Mouse (Mus musculus): ENCODE measurements around the gene Eif5b. TPM values are rescaled to one million over a fixed set of nuclear protein-coding genes. Genes with fewer than 3 reads are reported as not detected.
A peak's percentile ranks its signal among the peaks of the same experiment; 100 is the strongest.

Gene Eif5b
- polyA plus RNA-seq, 1 experiment from 2014 or later = 16.0 TPM

DNA sequence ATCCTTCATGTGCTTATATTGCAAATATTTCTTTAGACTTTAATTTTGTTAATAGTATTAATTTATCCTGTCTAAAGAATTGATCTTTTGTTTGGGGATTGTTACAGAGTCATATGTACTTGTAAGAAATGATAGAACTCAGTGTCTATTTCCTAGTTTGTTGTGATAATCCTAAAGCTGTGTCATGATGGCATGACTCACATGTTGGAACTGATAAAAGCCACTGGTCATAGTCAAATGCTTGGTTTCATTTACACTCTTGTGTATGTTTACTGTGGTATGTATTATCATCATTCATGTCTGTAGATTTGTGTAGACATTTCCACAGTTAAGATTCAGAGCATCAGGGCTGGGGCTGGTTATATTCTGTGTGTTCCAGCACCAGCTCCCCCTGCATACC lies 14.7 kb downstream of the Eif5b start:
- H3K4me2 ChIP-seq (replicated peaks; ENCODE audit: low read depth, low read length) = no peak overlapping the region
- H3K4me1 ChIP-seq (ENCODE audit: insufficient read depth, low read depth, low read length) = no peaks in the 10 kb centered on the region
- TF ChIP-seq CTCF (IDR thresholded peaks at IDR 0.05) = no peak
- no peak for TF ChIP-seq EP300 (IDR thresholded peaks at IDR 0.05)

DNA sequence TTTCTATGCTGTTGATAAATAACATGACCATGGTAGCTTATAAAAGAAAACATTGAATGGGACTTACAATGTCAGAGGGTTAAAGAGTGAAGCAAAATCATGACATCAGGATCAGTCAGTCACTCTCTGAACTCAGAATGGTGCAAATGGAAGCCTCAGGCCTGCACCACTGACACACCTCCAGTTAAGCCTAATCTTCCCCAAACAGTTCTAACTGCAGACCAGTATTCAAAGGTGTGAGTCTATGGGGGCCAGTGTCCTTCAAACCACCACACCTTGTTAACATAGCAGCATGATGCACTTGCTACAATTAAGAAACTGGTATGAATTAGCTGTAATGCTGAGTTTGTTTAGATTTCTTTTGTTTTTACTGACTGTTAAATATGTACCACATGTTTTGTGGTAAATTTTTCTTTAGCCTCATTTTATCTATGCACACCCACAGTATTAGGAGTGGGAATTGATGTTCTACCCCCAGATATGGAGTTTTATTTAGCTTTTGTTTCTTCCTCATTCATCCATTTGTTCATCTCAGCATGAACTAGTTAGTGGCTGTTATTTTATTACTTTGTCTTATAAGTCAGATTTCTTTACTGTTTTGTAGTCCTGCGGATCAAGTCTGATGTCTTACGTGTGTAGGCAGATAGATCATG lies 16.9 kb downstream of the Eif5b start:
- 95% methylated on average over 2 of the region's 2 CpGs for WGBS
- H3K27ac ChIP-seq (ENCODE audit: low read length) = no peak overlapping the region

More for the DNA sequence above, 14.7 kb downstream of the Eif5b start:
- no peak for DNase-seq (ENCODE audit: low spot score)
- Histone ChIP-seq H3K36me3 (ENCODE audit: insufficient read depth, low read length) (no peaks in the 10 kb centered on the region), H3K27me3 (replicated peaks; ENCODE audit: insufficient read depth, low read length) (no peaks in the 10 kb centered on the region), H3K27ac (ENCODE audit: low read length) (no peak overlapping the region), H3K9me3 (ENCODE audit: low read length) (no peaks in the 10 kb centered on the region), H3K4me3 (ENCODE audit: low read depth, low read length) (no peak overlapping the region), H3K9ac (replicated peaks; ENCODE audit: low read depth) (no peak overlapping the region)
- ATAC-seq = no peak

DNA sequence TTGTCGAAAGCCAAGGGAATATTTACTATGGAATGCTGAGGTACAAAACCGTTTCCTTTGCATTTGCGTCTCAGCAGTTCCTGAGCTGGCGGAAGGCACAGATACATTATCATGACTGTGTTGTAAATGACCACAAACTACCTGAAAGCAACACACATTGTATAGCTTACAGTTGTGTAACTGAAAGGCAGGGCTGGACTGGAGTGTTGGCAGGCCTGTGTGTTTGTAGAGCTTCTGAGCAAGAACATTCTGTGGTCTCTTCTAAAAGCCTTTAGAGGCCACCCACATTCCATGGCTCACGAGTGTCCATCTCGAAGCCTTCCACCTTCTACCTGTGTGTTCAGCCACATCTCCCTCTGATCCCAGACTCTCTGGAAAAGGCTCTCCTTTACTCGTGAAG lies 29.5 kb downstream of the Eif5b start:
- Histone ChIP-seq H3K36me3 (ENCODE audit: insufficient read depth, low read length) (peaks cover 11% of the 10 kb centered on the region; the same call in 1 of the 2 replicates), H3K27ac (ENCODE audit: low read length) (0 out of 2 replicates have a peak overlapping the region, but pooled peaks have one; percentile 6), H3K27me3 (replicated peaks; ENCODE audit: insufficient read depth, low read length) (no peaks in the 10 kb centered on the region), H3K4me1 (ENCODE audit: insufficient read depth, low read depth, low read length) (no peaks in the 10 kb centered on the region), H3K9me3 (ENCODE audit: low read length) (no peaks in the 10 kb centered on the region), H3K4me3 (ENCODE audit: low read depth, low read length) (no peak overlapping the region), H3K4me2 (replicated peaks; ENCODE audit: low read depth, low read length) (no peak overlapping the region), H3K9ac (replicated peaks; ENCODE audit: low read depth) (no peak overlapping the region)
- TF ChIP-seq EP300 (IDR thresholded peaks at IDR 0.05) (no peak), CTCF (IDR thresholded peaks at IDR 0.05) (no peak)
- DNase-seq (ENCODE audit: low spot score) = peak; percentile 35
- ATAC-seq = peak; percentile 68
- WGBS = 81% methylated on average over 7 of the region's 7 CpGs

More for the DNA sequence above, 16.9 kb downstream of the Eif5b start:
- Histone ChIP-seq H3K4me2 (replicated peaks; ENCODE audit: low read depth, low read length) (no peak overlapping the region), H3K4me3 (ENCODE audit: low read depth, low read length) (no peak overlapping the region), H3K9ac (replicated peaks; ENCODE audit: low read depth) (no peak overlapping the region), H3K4me1 (ENCODE audit: insufficient read depth, low read depth, low read length) (no peaks in the 10 kb centered on the region), H3K27me3 (replicated peaks; ENCODE audit: insufficient read depth, low read length) (no peaks in the 10 kb centered on the region), H3K36me3 (ENCODE audit: insufficient read depth, low read length) (no peaks in the 10 kb centered on the region), H3K9me3 (ENCODE audit: low read length) (no peaks in the 10 kb centered on the region)
- ATAC-seq = no peak
- DNase-seq (ENCODE audit: low spot score) = no peak
- TF ChIP-seq EP300 (IDR thresholded peaks at IDR 0.05) (no peak), CTCF (IDR thresholded peaks at IDR 0.05) (no peak)

DNA sequence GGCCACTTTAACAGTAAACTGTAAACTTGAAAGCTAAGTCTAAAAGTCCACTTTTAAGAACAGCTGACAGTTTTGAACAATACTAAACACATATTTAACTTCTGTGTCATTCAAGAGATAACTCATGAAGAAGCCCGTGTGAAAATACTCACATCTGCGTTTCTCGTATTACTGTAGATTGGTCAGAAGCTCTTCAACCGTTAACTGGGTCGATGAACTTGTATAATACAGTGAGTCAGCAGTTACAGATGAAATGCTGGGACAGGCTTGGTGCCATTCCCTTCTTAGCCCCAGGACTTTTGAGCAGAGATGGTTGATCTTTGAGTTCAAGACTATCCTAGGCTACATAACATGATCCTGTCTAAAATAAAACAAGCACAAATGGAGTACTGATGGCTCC lies 33.6 kb downstream of the Eif5b start:
- 79% methylated on average over 5 of the region's 5 CpGs for WGBS
- no peak for TF ChIP-seq CTCF (IDR thresholded peaks at IDR 0.05)
- Histone ChIP-seq H3K4me1 (ENCODE audit: insufficient read depth, low read depth, low read length) (no peaks in the 10 kb centered on the region), H3K27me3 (replicated peaks; ENCODE audit: insufficient read depth, low read length) (no peaks in the 10 kb centered on the region), H3K27ac (ENCODE audit: low read length) (no peak overlapping the region), H3K4me2 (replicated peaks; ENCODE audit: low read depth, low read length) (no peak overlapping the region), H3K4me3 (ENCODE audit: low read depth, low read length) (no peak overlapping the region), H3K9me3 (ENCODE audit: low read length) (no peaks in the 10 kb centered on the region), H3K36me3 (ENCODE audit: insufficient read depth, low read length) (peaks cover 15% of the 10 kb centered on the region), H3K9ac (replicated peaks; ENCODE audit: low read depth) (no peak overlapping the region)
- ATAC-seq (no peak), DNase-seq (ENCODE audit: low spot score) (no peak)

DNA sequence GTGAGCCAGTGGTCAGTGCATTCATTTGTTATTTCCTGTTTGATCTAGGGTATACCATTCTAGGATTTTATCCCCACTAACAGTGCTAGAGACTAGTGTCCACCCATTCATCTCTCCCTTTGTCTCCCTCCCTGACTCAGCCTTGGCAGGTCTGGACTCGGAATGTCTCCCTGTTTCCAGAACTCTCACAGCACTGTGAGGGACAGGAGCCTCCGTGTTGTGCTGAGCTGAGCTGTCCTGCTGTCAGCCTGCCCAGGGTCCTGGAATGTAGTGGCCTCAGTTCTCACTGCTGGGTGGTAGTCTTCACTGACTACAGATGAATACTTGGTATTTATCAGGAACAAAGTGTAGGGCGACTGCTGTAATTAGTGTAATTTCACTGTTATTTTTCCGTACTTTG lies 37.7 kb downstream of the Eif5b start:
- H3K4me3 ChIP-seq (ENCODE audit: low read depth, low read length) = no peak overlapping the region
- ATAC-seq (no peak), DNase-seq (ENCODE audit: low spot score) (no peak)
- no peaks in the 10 kb centered on the region for H3K4me1 ChIP-seq (ENCODE audit: insufficient read depth, low read depth, low read length)
- no peak overlapping the region for H3K9ac ChIP-seq (replicated peaks; ENCODE audit: low read depth)
- no peak for TF ChIP-seq CTCF (IDR thresholded peaks at IDR 0.05)
- no peak for TF ChIP-seq EP300 (IDR thresholded peaks at IDR 0.05)
- no peak overlapping the region for H3K4me2 ChIP-seq (replicated peaks; ENCODE audit: low read depth, low read length)
- H3K9me3 ChIP-seq (ENCODE audit: low read length) = no peaks in the 10 kb centered on the region
- H3K27me3 ChIP-seq (replicated peaks; ENCODE audit: insufficient read depth, low read length) = no peaks in the 10 kb centered on the region
- peaks cover 45% of the 10 kb centered on the region for H3K36me3 ChIP-seq (ENCODE audit: insufficient read depth, low read length)
- H3K27ac ChIP-seq (ENCODE audit: low read length) = no peak overlapping the region
- 92% methylated on average over 4 of the region's 4 CpGs for WGBS

DNA sequence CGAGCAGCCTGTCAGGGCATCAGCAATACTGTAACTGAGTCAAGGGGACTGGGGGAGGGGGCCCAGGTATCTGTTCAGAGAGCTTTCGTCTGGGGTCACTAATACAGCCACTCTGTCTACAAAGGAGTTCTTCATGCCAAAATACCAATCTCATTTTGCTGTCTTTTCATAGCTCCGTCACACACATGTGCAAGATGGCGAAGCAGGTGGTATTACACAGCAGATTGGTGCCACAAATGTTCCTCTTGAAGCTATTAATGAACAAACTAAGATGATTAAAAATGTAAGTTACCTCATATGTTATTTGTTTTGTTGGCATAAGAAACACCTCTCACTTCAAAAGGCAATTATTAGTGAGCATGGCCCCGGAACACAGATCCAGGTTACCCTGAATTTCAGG lies 39.6 kb downstream of the Eif5b start:
- Histone ChIP-seq H3K4me3 (ENCODE audit: low read depth, low read length) (no peak overlapping the region), H3K27ac (ENCODE audit: low read length) (no peak overlapping the region), H3K4me2 (replicated peaks; ENCODE audit: low read depth, low read length) (no peak overlapping the region), H3K27me3 (replicated peaks; ENCODE audit: insufficient read depth, low read length) (no peaks in the 10 kb centered on the region), H3K9ac (replicated peaks; ENCODE audit: low read depth) (no peak overlapping the region), H3K9me3 (ENCODE audit: low read length) (no peaks in the 10 kb centered on the region), H3K4me1 (ENCODE audit: insufficient read depth, low read depth, low read length) (no peaks in the 10 kb centered on the region), H3K36me3 (ENCODE audit: insufficient read depth, low read length) (peaks cover 48% of the 10 kb centered on the region)
- WGBS = 90% methylated on average over 5 of the region's 5 CpGs
- ATAC-seq (no peak), DNase-seq (ENCODE audit: low spot score) (no peak)
- TF ChIP-seq CTCF (IDR thresholded peaks at IDR 0.05) (no peak), EP300 (IDR thresholded peaks at IDR 0.05) (no peak)

DNA sequence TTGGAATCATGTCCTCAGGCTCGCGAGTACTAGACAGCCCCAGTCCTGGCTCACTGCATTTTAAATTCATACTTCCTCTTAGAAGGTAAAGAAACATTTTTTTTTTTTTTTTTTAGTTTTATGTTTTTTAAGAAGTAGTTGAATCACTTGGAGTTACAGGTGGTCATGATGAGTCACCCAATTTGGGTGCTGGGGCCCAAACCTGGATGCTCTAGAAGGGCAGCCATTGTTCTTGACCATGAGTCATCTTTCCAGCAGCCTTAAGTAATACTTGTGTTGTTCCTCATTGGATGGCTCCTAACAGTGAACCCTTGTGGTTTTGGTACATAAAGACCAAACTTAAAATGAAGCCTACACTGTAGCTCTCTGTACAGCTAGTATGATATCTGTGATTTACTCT lies 41.1 kb downstream of the Eif5b start:
- DNase-seq (ENCODE audit: low spot score) (no peak), ATAC-seq (no peak)
- Histone ChIP-seq H3K4me1 (ENCODE audit: insufficient read depth, low read depth, low read length) (no peaks in the 10 kb centered on the region), H3K27me3 (replicated peaks; ENCODE audit: insufficient read depth, low read length) (no peaks in the 10 kb centered on the region), H3K9me3 (ENCODE audit: low read length) (no peaks in the 10 kb centered on the region), H3K27ac (ENCODE audit: low read length) (no peak overlapping the region), H3K9ac (replicated peaks; ENCODE audit: low read depth) (no peak overlapping the region), H3K36me3 (ENCODE audit: insufficient read depth, low read length) (peaks cover 48% of the 10 kb centered on the region), H3K4me2 (replicated peaks; ENCODE audit: low read depth, low read length) (no peak overlapping the region), H3K4me3 (ENCODE audit: low read depth, low read length) (no peak overlapping the region)
- no peak for TF ChIP-seq EP300 (IDR thresholded peaks at IDR 0.05)
- no peak for TF ChIP-seq CTCF (IDR thresholded peaks at IDR 0.05)
- WGBS = 96% methylated on average over 2 of the region's 2 CpGs

Measured in lung, postnatal 0 days (tissue).